Mouse (Mus musculus) ES-E14 (cell line): ENCODE data around the gene Ube3b.

ENCODE experiments used
- CHD2 ChIP-seq: IDR thresholded peaks from 2 replicates; pipeline ENCODE4 v1.6.1; 2014; ENCODE audit warnings: mild to moderate bottlenecking, low read depth, low read length, inconsistent platforms
- ZNF384 ChIP-seq: IDR thresholded peaks from 2 replicates; pipeline ENCODE4 v1.6.1; 2012; ENCODE audit warnings: low read depth, low read length, inconsistent platforms

GRCm38 (mm10) chr5:114418541-114418940 is 38.1 kb downstream of the Ube3b start:
- TF ChIP-seq ZNF384 (no peak), CHD2 (no peak)
